Mouse (Mus musculus): ENCODE measurements at regions not wholly inside any gene's neighbourhood (a gene's known extent, or its start where the extent isn't known, plus 50 kb on each side); places are given as distances from the start of the nearest gene placed in this dataset.

DNA sequence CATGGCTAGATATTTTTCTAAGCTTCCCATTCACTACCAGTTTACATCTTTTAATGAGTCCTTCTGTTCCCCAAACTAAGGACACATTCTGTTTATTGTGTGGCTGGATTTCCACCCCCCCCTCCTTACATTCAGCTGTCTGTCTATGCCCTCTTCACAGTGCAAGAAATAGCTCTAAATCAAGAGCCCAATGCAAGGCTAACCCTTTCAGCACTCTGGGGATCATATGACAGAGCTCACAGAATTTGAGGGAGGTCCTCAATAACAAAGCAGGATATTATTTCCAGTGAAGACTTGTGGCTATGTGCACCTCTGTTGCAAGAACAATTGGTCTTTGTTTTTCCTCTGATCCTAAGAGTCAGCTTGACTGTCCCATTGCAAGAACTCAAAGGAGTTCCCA, 874.1 kb upstream of the Gje1 start:
- H3K9me3 ChIP-seq (ENCODE audit: control insufficient read depth, low read length): no peaks in the 10 kb centered on the region
- H3K4me2 ChIP-seq (ENCODE audit: low read depth, low read length): no peak overlapping the region
- ATAC-seq (ENCODE audit: low read depth) (peak; percentile 88), DNase-seq (ENCODE audit: low spot score) (peak; percentile 75)
- H3K4me3 ChIP-seq (ENCODE audit: low read depth, low read length): no peak overlapping the region
- no peaks in the 10 kb centered on the region for H3K36me3 ChIP-seq (ENCODE audit: control insufficient read depth, insufficient read depth, low read length)
- H3K27ac ChIP-seq (replicated peaks; ENCODE audit: low read depth, low read length): no peak overlapping the region
- H3K27me3 ChIP-seq (replicated peaks; ENCODE audit: control insufficient read depth, insufficient read depth, low read length): no peaks in the 10 kb centered on the region
- no peaks in the 10 kb centered on the region for H3K4me1 ChIP-seq (ENCODE audit: control insufficient read depth, insufficient read depth, low read length)
- H3K9ac ChIP-seq (ENCODE audit: low read depth, low read length): no peak overlapping the region

DNA sequence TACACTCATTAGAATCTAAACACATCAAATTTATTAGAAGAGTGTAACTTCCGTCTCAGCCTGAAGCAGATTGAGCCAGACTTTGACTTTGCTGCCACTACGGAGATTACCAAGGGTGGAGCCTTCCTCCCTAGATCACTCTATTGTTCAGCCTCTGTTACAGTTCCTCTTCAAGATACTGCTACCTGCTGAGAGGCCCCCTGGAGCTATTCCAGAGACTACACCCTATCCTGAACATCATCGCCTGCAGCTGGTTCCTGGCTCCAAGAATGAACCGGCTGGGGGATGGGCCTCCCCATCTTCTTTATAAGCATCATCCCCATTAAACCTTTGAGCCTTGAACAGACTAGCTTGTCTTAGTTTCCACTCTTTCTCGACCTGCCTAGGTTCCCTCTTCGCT, 868.1 kb upstream of the Gje1 start:
- no peak overlapping the region for H3K4me2 ChIP-seq (ENCODE audit: low read depth, low read length)
- WGBS: 67% methylated on average over 6 of the region's 6 CpGs
- H3K27ac ChIP-seq (replicated peaks; ENCODE audit: low read depth, low read length): no peak overlapping the region
- no peaks in the 10 kb centered on the region for H3K36me3 ChIP-seq (ENCODE audit: control insufficient read depth, insufficient read depth, low read length)
- H3K4me3 ChIP-seq (ENCODE audit: low read depth, low read length): no peak overlapping the region
- no peaks in the 10 kb centered on the region for H3K9me3 ChIP-seq (ENCODE audit: control insufficient read depth, low read length)
- no peak overlapping the region for H3K9ac ChIP-seq (ENCODE audit: low read depth, low read length)
- DNase-seq (ENCODE audit: low spot score): no peak
- no peak for ATAC-seq (ENCODE audit: low read depth)
- H3K4me1 ChIP-seq (ENCODE audit: control insufficient read depth, insufficient read depth, low read length): no peaks in the 10 kb centered on the region
- no peaks in the 10 kb centered on the region for H3K27me3 ChIP-seq (replicated peaks; ENCODE audit: control insufficient read depth, insufficient read depth, low read length)

DNA sequence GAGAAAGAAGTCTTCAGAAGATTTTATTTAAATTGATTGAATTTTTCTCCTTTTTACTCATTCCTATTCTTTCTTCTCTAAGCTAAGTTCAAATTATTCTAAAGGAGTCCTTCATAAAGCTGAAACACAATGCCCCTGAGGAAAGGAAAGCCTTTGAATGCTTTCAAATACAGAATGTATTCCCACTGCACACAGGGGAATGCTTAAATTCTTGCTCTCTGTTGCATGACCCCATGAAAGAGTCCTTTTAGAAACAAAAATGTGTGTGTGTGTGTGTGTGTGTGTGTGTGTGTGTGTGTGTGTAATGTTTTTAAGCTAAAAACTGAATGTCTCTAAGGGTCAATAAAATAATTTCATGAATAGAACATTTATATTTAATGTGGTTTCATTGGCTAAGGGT, 846.1 kb upstream of the Gje1 start:
- Histone ChIP-seq H3K9ac (ENCODE audit: low read depth, low read length) (no peak overlapping the region), H3K4me2 (ENCODE audit: low read depth, low read length) (no peak overlapping the region), H3K4me3 (ENCODE audit: low read depth, low read length) (no peak overlapping the region), H3K4me1 (ENCODE audit: control insufficient read depth, insufficient read depth, low read length) (no peaks in the 10 kb centered on the region), H3K36me3 (ENCODE audit: control insufficient read depth, insufficient read depth, low read length) (no peaks in the 10 kb centered on the region), H3K9me3 (ENCODE audit: control insufficient read depth, low read length) (no peaks in the 10 kb centered on the region), H3K27me3 (replicated peaks; ENCODE audit: control insufficient read depth, insufficient read depth, low read length) (no peaks in the 10 kb centered on the region), H3K27ac (replicated peaks; ENCODE audit: low read depth, low read length) (no peak overlapping the region)
- DNase-seq (ENCODE audit: low spot score) (peak; percentile 40), ATAC-seq (ENCODE audit: low read depth) (no peak)

DNA sequence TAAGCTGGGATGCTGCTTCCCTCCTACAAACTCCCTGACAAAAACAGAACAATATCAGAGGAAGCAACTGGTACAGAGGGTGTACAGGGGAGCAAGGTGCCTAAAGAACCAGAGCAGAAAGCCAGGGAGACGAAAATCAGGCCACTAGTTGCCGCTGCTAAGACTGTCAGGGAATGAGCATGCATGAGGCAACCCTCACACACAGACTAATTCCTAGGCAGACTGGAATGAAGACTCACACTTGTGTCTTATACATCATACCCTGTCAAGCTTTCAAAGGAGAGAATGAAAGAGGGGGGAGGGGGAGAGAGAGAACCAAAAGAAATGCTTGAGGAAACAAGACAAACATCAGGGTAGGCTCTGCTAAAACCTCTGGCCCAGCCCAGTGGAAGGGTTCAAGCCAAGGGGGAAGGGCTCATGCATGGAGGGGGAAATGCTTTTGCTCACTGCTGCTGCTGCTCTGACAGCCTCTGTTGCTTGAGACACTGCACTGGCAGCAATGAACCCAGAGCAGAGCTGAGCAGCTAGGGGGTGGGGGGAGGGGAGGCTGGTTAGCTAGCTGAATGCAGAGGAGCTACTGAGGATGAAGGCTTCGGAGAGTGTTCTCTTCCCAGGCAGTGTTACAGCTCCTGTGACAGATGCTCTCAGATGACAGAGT, 835.5 kb upstream of the Gje1 start:
- Histone ChIP-seq H3K9me3 (ENCODE audit: control insufficient read depth, low read length) (no peaks in the 10 kb centered on the region), H3K4me1 (ENCODE audit: control insufficient read depth, insufficient read depth, low read length) (no peaks in the 10 kb centered on the region), H3K4me3 (ENCODE audit: low read depth, low read length) (no peak overlapping the region), H3K27me3 (replicated peaks; ENCODE audit: control insufficient read depth, insufficient read depth, low read length) (no peaks in the 10 kb centered on the region), H3K27ac (replicated peaks; ENCODE audit: low read depth, low read length) (no peak overlapping the region), H3K4me2 (ENCODE audit: low read depth, low read length) (no peak overlapping the region), H3K9ac (ENCODE audit: low read depth, low read length) (no peak overlapping the region), H3K36me3 (ENCODE audit: control insufficient read depth, insufficient read depth, low read length) (no peaks in the 10 kb centered on the region)
- no peak for DNase-seq (ENCODE audit: low spot score)
- ATAC-seq (ENCODE audit: low read depth): no peak
- WGBS: 48% methylated on average over 3 of the region's 3 CpGs

DNA sequence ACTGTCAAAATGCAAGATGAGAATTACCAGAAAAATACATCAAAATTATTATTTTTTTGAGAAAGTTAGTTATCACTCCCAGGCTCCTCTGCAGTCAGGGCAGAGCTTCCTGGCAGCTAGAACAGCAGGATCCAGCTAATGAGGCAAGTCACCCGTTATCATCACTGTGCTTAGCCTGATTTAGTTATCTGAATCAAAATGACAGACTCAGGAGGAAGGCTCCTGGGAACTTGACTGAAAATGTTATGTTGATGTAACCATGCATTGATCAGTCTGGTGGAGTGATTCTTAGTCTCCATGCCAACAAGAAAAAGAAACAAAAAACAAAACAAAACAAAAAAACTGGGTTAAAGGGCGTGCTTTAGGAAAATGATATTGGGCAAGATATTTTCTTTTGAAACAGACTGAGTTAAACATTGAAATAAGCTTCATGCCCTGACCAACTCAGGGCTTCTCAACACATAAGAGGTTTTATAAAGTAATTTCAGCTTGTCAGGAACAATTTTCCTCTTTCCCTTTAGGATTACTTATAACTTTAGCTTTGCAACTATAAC, 823.9 kb upstream of the Gje1 start:
- Histone ChIP-seq H3K27ac (replicated peaks; ENCODE audit: low read depth, low read length) (no peak overlapping the region), H3K9me3 (ENCODE audit: control insufficient read depth, low read length) (no peaks in the 10 kb centered on the region), H3K36me3 (ENCODE audit: control insufficient read depth, insufficient read depth, low read length) (no peaks in the 10 kb centered on the region), H3K4me1 (ENCODE audit: control insufficient read depth, insufficient read depth, low read length) (no peaks in the 10 kb centered on the region), H3K4me3 (ENCODE audit: low read depth, low read length) (no peak overlapping the region), H3K9ac (ENCODE audit: low read depth, low read length) (no peak overlapping the region), H3K27me3 (replicated peaks; ENCODE audit: control insufficient read depth, insufficient read depth, low read length) (no peaks in the 10 kb centered on the region), H3K4me2 (ENCODE audit: low read depth, low read length) (no peak overlapping the region)
- ATAC-seq (ENCODE audit: low read depth) (peak; percentile 50; the same call in 1 of the 2 replicates), DNase-seq (ENCODE audit: low spot score) (peak; percentile 27)
- 41% methylated on average over 2 of the region's 2 CpGs for WGBS

DNA sequence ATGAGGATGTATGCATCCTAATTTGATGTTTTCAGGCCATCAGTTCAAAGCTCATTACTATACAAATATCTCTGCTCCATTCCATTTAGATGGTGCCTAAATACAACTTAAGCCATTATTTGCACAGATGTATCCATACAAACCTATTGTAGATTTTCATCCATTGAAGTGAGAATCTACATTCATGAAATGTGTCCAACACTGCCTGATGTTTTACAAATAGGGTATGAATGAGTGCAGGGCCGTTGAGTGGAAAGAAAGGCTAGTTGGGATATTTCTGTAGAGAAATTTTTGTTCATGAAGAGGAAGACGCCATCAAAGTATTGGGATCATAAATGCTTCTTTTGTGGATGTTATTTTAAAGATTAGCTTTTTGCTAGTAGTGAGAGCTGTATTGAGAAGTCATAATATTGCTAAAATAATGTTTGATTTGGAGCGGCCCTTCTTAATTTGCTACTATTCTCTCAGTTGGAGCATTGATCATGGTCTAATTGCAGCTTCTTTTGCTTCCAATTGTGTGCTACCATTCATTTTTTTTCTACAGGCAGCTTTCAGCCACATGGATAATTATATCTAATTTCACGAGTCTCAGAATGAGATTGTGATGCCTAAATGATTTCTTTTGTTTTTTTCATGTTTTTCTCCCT, 822.9 kb upstream of the Gje1 start:
- Histone ChIP-seq H3K9ac (ENCODE audit: low read depth, low read length) (no peak overlapping the region), H3K4me3 (ENCODE audit: low read depth, low read length) (no peak overlapping the region), H3K4me2 (ENCODE audit: low read depth, low read length) (no peak overlapping the region), H3K9me3 (ENCODE audit: control insufficient read depth, low read length) (no peaks in the 10 kb centered on the region), H3K4me1 (ENCODE audit: control insufficient read depth, insufficient read depth, low read length) (no peaks in the 10 kb centered on the region), H3K27me3 (replicated peaks; ENCODE audit: control insufficient read depth, insufficient read depth, low read length) (no peaks in the 10 kb centered on the region), H3K36me3 (ENCODE audit: control insufficient read depth, insufficient read depth, low read length) (no peaks in the 10 kb centered on the region), H3K27ac (replicated peaks; ENCODE audit: low read depth, low read length) (no peak overlapping the region)
- DNase-seq (ENCODE audit: low spot score): no peak
- ATAC-seq (ENCODE audit: low read depth): no peak
- WGBS: 77% methylated on average over 4 of the region's 4 CpGs

DNA sequence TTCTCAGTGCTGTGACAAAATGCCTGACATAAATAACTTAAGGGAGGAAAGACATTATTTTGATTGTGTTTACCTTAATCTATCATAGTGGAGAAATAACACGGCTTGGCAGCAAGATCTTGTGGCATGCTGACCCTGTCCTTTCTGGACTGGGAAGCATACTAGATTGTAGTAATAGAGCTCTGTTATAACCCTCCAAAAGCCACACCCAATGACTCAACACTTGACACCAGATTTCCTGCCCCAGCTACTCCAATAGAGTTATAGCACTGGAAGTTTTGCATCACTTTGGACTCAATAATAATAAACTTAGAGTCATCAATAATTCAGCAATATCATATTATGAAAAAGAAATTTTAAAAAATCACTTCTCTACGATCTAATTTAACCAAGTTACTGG, 818.0 kb upstream of the Gje1 start:
- Histone ChIP-seq H3K4me1 (ENCODE audit: control insufficient read depth, insufficient read depth, low read length) (no peaks in the 10 kb centered on the region), H3K9ac (ENCODE audit: low read depth, low read length) (no peak overlapping the region), H3K36me3 (ENCODE audit: control insufficient read depth, insufficient read depth, low read length) (no peaks in the 10 kb centered on the region), H3K27ac (replicated peaks; ENCODE audit: low read depth, low read length) (no peak overlapping the region), H3K27me3 (replicated peaks; ENCODE audit: control insufficient read depth, insufficient read depth, low read length) (no peaks in the 10 kb centered on the region), H3K4me3 (ENCODE audit: low read depth, low read length) (no peak overlapping the region), H3K9me3 (ENCODE audit: control insufficient read depth, low read length) (no peaks in the 10 kb centered on the region), H3K4me2 (ENCODE audit: low read depth, low read length) (no peak overlapping the region)
- ATAC-seq (ENCODE audit: low read depth): no peak
- 82% methylated on average over 2 of the region's 2 CpGs for WGBS
- no peak for DNase-seq (ENCODE audit: low spot score)

DNA sequence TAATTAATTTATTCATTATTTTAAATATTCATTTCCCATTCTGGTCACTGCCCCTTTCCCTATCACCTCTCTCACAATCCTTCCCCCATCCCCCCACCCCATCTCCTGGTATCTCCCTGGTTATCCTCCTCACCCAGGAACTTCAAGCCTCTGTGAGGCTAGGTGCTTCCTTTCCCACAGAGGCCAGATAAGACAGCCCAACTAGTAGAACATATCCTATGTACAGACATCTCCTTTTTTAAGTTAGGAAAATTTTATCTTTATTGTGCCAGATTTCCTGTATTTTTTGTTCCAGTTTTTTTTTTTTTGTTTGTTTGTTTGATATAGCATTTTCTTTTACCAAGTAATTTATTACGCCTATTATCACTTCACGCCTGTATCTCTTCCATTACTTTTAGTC, 769.4 kb upstream of the Gje1 start:
- no peaks in the 10 kb centered on the region for H3K4me1 ChIP-seq (ENCODE audit: control insufficient read depth, insufficient read depth, low read length)
- no peaks in the 10 kb centered on the region for H3K9me3 ChIP-seq (ENCODE audit: control insufficient read depth, low read length)
- 91% methylated on average over 2 of the region's 2 CpGs for WGBS
- no peaks in the 10 kb centered on the region for H3K27me3 ChIP-seq (replicated peaks; ENCODE audit: control insufficient read depth, insufficient read depth, low read length)
- no peak overlapping the region for H3K9ac ChIP-seq (ENCODE audit: low read depth, low read length)
- DNase-seq (ENCODE audit: low spot score): no peak
- no peaks in the 10 kb centered on the region for H3K36me3 ChIP-seq (ENCODE audit: control insufficient read depth, insufficient read depth, low read length)
- H3K4me3 ChIP-seq (ENCODE audit: low read depth, low read length): no peak overlapping the region
- no peak overlapping the region for H3K27ac ChIP-seq (replicated peaks; ENCODE audit: low read depth, low read length)
- no peak overlapping the region for H3K4me2 ChIP-seq (ENCODE audit: low read depth, low read length)
- ATAC-seq (ENCODE audit: low read depth): no peak

DNA sequence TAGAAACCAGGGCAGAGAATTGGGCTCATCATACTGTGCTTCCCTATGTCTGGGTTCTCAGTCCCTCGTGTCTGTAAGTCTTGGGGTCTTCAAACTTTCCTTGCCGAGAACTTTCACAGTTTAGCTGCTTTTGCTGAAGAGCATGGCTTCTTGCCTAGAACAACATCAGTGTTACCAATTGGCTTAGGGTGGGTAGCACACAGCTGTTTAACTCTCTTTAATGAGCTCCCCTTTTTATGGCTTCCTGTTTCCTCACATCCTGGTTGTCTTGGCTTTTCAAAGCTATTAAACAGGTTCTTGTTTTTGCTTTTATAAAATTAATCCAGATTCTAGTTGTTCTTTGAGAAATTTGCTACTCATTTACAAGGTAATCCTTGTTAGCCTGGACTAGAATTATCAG, 725.3 kb upstream of the Gje1 start:
- Histone ChIP-seq H3K9me3 (ENCODE audit: control insufficient read depth, low read length) (no peaks in the 10 kb centered on the region), H3K9ac (ENCODE audit: low read depth, low read length) (no peak overlapping the region), H3K27me3 (replicated peaks; ENCODE audit: control insufficient read depth, insufficient read depth, low read length) (no peaks in the 10 kb centered on the region), H3K4me1 (ENCODE audit: control insufficient read depth, insufficient read depth, low read length) (no peaks in the 10 kb centered on the region), H3K4me3 (ENCODE audit: low read depth, low read length) (no peak overlapping the region), H3K27ac (replicated peaks; ENCODE audit: low read depth, low read length) (no peak overlapping the region), H3K4me2 (ENCODE audit: low read depth, low read length) (no peak overlapping the region), H3K36me3 (ENCODE audit: control insufficient read depth, insufficient read depth, low read length) (no peaks in the 10 kb centered on the region)
- 74% methylated on average over 2 of the region's 2 CpGs for whole genome bisulfite sequencing
- ATAC-seq (ENCODE audit: low read depth) (no peak), DNase-seq (ENCODE audit: low spot score) (no peak)
